Mouse (Mus musculus) right cerebral cortex, postnatal 14 days (tissue): ENCODE measurements at regions not wholly inside any gene's neighbourhood (a gene's known extent, or its start where the extent isn't known, plus 50 kb on each side); places are given as distances from the start of the nearest gene placed in this dataset.

ENCODE experiments used
- DNase-seq: peaks from one replicate; pipeline ENCODE4 v3.0.0; 2022

- no peak for DNase-seq
Measured at GRCm38 (mm10) chr13:97555312-97555711, 205.1 kb downstream of the Gm10260 start.

DNA sequence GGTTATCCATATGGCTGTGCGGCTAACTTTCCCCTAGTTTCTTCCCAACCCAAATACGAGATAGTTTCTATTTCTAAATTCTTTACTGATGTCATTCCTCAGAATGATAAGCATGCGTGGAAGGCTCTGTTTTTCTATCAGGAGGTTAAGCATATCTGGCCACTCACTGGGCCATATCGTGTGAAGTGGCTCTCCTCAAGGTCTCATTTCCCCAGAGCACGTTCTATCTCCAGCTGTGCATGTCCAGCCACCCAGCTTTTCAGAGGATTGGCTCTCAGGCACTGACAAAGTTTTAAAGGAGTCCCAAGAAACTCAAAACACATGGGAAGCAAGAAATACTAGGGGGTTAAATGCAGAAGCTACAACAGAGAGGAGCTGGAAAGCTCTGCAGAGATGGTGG, 205.8 kb downstream of the Gm10260 start:
- no peak for DNase-seq

GRCm38 (mm10) chr13:97552236-97552635, 208.2 kb downstream of the Gm10260 start:
- DNase-seq = no peak

DNA sequence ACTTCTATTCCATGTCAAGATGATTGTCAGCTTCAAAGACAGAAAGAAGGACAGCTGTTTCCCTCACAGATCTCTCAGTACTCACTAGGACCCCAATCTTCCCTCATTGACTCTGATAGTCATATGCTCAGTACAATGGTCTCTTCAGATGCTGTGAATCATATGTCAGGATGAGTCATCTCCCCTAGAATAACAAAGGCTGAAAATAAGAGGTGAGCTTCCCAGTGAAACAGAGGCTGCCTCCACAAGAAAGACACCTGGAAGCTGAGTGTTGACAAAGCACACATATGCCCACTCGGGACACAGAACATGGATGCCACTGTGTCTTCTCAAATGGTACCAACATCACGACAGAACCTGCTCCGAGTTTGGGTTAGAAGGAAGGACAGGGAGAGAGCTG, 209.6 kb downstream of the Gm10260 start:
- DNase-seq = no peak

GRCm38 (mm10) chr13:97550172-97550571, 210.3 kb downstream of the Gm10260 start:
- DNase-seq = no peak

DNA sequence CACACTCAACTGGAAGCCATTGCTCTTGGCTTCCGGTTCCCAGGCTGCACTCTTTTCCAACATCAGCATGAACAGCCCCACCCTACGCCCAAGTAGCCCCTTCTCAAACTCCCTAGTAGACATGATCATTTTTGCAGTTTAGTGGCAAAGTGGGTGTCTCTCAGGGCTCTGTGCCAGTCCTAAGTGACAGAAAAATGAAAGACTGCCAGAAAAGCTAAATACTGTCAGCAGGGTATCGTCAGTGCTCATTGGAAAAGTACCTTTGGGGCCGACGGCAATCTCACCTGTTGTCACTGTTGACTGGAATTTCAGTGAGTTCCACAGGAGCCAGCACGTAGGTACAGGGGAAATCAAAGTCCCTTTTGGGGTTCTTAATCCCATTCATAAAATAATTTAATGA, 211.0 kb downstream of the Gm10260 start:
- no peak for DNase-seq

DNA sequence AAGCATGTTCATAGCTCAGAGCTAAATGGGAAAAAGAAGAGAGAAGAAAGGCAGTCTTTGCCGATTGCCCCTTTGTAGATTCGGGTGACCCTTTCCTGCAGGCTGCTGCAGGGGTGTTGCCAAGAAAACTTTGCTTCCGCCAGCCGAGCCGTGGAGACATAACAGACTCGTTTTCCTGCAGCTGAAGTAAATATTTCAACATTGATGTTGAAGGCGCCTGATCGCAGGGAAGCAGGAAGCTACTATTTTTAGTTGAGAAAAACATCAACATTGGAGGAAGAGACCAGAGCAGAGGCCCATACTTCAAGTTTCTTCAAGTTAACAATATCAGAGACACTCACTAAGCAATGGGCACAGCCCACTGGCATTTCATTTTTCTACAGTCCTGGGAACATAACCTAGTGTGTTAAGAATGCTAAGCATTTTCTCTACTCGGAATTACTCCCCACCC, 211.9 kb downstream of the Gm10260 start:
- no peak for DNase-seq

- no peak for DNase-seq
Measured at GRCm38 (mm10) chr13:97546936-97547335, 213.5 kb downstream of the Gm10260 start.

DNA sequence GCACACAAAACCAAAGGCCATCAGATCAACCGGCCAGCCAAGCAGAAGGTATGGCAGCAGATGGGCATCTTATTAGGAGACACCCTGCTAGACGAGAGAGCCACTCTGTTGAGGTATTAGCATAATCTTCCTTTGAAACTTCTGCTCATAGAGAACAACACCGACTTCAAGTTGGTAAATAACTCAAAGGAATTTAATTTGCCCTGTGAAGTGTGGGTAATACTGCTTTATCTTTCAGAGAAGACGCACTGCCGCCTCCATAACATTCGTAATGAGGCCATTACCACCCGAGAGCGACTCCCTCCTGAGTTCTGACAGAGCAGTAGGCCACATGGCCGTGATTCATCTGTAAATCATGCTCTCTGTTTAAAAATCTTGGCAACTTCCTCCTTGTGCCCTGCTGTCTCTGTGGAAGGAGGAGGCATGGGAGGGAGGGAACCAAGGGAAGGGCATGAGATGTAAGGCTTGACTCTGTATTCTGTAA, 214.4 kb downstream of the Gm10260 start:
- DNase-seq = no peak

GRCm38 (mm10) chr13:97539686-97540085, 220.7 kb downstream of the Gm10260 start:
- no peak for DNase-seq

DNA sequence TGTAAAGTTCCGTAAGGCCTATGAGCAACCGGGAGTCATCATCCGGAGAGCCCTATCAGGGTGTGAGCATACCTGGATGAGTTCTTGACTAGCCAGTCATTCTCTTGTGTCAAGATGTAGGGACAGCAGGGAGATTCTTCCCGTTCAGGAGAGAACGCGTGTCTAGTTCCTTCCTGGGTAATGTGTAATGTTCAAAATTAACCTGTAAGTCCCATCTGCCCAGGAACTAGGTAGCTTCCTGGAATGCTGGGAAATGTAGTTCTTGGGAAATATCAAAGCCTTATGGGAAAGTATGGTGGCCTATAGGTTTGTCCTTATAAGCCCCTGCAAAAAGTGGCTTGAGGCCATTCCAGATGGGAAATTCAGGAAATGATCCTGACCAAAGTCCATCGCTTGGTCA, 222.0 kb downstream of the Gm10260 start:
- no peak for DNase-seq

DNA sequence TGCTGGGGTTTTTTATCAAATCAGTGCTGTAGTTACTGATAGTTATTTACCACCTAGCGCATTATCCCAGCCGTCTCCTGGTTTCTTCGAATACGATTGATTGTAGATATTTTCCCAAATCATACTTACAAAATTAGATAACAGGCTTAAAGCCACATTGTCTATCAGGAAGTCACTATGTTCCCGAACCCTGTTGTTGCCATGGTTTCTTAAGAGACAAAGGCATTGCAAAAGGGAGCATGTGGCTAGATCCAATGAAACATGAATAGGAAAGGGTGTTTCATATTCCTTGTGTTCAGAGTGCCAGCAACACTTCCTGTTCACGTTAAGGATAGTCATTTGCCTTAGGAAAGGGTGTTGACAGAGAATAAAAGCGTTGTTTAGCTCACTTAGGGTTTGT, 222.7 kb downstream of the Gm10260 start:
- no peak for DNase-seq

DNA sequence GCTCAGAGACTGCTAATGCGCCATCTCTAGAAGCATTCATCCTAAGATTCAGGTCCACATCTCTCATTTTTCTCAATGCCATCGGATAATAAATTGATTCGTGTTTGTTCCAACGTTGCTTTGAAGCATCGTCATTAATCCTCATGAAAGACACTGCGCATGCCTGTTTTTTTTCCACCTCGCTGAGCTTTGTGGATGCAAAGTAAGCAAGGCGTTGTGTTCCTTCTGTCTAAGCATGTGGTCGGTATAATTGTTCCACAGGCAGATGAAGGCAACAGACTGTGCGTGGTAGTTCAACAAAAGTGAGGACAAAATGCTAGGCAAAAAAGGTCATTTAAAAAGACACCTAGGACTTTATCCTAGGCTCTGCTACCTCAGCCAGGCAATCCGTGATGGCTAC, 223.2 kb downstream of the Gm10260 start:
- no peak for DNase-seq

GRCm38 (mm10) chr13:97533896-97534666, 226.4 kb downstream of the Gm10260 start:
- no peak for DNase-seq

DNA sequence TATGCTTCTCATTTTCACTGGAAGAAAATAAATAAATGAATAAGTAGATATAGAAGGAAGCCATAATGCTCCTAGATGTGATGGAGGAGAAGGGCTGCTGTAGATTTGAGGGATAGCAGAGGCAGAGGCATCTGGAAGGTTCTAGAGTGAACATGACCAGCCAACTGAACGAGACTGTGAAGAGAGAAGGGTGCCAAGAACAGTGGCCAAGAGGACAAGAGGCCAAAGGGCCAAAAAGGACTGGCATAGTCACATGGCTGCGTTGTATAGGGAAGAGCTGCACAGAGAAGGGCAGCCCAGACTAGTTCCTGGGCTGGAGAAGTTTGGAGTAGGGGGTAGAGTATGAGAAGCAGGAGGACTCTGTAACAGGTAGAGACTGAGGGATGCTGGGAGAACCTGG, 229.3 kb downstream of the Gm10260 start:
- DNase-seq = no peak

DNA sequence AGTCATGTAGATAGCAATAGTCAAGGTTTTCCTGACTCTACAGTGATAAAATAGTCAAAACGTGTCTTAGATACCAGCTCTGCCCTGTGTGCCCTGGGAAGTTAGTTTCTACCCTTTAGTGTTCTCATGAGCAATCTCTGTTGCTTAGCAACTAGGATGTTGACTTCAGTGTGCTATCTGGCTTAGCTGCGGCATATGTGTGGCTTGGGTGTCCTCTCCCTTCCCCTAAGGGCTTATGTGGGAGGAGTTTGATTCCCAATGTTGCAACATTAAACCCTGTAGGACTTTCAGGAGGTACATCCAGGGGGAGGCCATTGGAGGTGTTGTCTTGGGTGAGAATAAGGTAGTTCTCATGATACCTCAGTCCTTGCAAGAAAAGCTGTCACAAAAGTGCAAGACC, 229.9 kb downstream of the Gm10260 start:
- no peak for DNase-seq

DNA sequence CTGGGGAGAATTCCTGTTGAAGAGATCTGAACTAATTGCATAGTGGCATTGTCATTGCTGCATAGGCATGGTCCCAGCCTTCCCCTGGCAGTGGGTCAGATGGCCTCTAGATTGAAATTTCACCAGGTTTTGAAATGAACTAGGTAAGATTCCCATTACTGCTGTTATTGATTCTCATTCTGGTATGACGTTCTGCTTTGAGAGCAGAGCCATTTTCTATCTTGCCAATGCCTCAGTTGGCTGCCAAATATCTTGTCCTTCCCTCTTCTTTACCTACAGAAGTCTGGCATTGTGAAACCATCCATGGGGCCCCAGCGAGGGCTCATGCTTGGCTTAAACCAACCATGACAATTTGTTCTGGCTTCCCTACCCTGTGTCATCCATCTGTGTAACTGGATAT, 232.5 kb downstream of the Gm10260 start:
- no peak for DNase-seq

DNA sequence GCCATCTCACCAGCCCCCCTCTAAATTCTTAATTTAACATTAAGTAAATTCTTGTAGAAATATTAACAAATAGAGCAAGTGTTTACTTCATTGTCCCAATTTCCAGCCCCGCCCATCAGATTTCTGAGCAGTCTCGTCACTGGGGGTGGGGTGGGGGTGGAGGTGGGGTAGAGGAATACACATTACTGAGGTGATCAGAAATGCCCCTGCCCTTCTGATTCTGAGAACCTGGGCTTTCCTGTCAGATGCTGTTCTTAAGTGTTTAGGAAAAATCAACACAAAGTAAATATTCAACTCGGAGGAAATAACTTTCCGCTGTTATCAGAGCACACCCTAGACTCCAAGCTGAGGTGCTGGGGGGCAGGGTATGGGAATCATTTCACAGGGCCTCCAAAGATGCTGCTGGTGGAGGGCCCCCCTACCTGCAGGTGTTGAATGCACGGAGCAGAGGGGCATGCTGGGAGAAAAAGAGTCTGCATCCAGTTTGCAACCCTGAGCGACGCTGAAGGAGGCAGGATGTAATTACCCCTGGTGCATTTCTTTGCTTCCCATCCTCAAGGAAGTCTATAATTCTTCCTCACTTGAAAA, 235.5 kb downstream of the Gm10260 start:
- no peak for DNase-seq

GRCm38 (mm10) chr13:97523523-97524412, 236.7 kb downstream of the Gm10260 start:
- DNase-seq = no peak

GRCm38 (mm10) chr13:97520988-97521547, 239.4 kb downstream of the Gm10260 start:
- DNase-seq = no peak

DNA sequence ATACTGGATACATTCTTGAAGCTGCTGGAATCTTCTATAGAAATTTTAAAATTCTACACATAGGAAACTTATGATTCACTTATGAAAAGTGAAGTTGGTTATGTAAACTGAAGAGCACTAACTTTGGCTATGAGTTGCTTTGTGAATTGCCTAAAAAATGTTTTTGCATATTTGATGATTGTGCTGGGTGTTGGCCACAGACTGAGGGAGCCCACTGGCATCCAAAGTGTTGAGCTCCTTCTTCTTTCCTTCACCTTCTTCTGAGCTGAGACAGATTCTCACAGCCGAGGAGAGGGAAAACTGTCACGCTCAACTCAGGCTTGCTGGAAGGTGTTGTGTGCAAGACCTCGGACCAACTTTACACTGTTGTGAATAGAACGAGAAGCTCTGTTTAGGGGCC, 243.7 kb downstream of the Gm10260 start:
- DNase-seq = no peak

DNA sequence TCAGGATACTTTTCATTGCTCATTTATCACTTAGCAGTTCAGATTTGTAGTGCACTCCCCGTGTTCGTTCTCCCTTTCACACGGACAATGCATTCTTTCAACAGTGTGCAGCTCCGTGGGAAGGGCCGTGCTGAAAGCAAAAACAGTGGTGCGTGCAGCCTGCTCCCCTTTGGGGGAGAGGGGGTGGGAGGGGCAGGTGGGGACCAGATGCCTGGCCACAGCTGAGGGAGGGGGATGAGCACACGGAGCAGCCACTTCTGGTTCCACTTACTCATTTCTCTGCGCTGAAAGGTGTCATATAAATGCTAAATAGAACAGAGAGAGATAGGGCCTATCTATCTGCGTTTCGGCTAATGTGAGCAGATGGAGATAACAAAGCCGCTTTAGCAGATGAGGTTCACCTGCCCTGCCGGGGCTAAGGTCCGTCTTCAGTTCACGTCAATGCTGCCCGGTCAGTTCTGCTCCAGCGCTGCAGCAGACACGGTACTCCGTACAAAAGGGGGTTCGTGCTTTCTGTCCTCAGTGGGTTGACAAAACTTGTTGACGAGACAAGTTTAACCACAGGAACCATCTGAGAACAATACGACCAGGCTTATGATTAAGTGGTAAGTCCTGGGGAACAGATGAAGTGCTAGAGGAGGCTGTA, 245.9 kb downstream of the Gm10260 start:
- no peak for DNase-seq

GRCm38 (mm10) chr13:97512521-97512920, 247.9 kb downstream of the Gm10260 start:
- DNase-seq = no peak
